In genomic region chr11:19778191-19778590, GRCm38 (mm10) we compare ENCODE assay signal across 20 mouse cellular contexts.
A peak's percentile ranks its signal among the peaks of the same experiment; 100 is the strongest.
DNase-seq lines count a peak whose midpoint lies in the region.
"Had no signal": no experiment of that assay in that cellular context is flagged by ENCODE, and none has a peak within 500 bp of the region (broad histone marks: within the 10 kb centered on the region; RNA-seq: fewer than 3 reads in every experiment).

No protein-coding gene starts in this region.

- 0 out of 2 replicates have a peak, but pooled peaks cover 4% of the 10 kb centered on the region for H3K4me1 ChIP-seq in heart, embryonic 10.5 days

- H3K27ac ChIP-seq in heart, embryonic 10.5 days = no peak overlapping the region
- H3K27ac ChIP-seq: forebrain, embryonic 13.5 days; forebrain, embryonic 15.5 days had no signal

- intact Hi-C loops in left cerebral cortex, postnatal 4 days (cut with DNase I) = no loop called here

- 68% methylated on average over 2 of the region's 2 CpGs for WGBS in heart, embryonic 10.5 days

- H3K27me3 ChIP-seq in heart, embryonic 10.5 days (ENCODE audit: insufficient read depth, poor library complexity, severe bottlenecking) = peaks cover 13% of the 10 kb centered on the region; the same call in 1 of the 2 replicates
- H3K27me3 ChIP-seq: forebrain, embryonic 13.5 days; forebrain, embryonic 15.5 days had no signal

- peak; percentile 57 to 63 for DNase-seq in cerebellum, postnatal 10 days
- no peak for DNase-seq in cerebellum, adult 9-11 months
- peak; percentile 76 for DNase-seq in heart, adult 11 months
- DNase-seq in heart, embryonic 10.5 days (ENCODE audit: low spot score) = no peak
- DNase-seq in left cerebral cortex, postnatal 4 days = peak; percentile 42
- no peak for DNase-seq in left cerebral cortex, adult 18-20 months (ENCODE audit: low spot score in 2 of 2)
- peak; percentile 49 for DNase-seq in testis, postnatal 10 days (ENCODE audit: low spot score)
- DNase-seq in testis, postnatal 14 days (ENCODE audit: low spot score) = no peak
- DNase-seq: adrenal gland, adult 8-10 months; adrenal gland, postnatal 14 days; adrenal gland, postnatal 36 days; B cell, adult 2 months; cerebellum, adult 11-12 months; cerebellum, adult 2 months; cerebellum, adult 9-10 months; cerebellum, postnatal 25 days; forebrain, postnatal 0 days had no signal

- H3K9me3 ChIP-seq in heart, embryonic 10.5 days = no peaks in the 10 kb centered on the region
- H3K9me3 ChIP-seq: forebrain, embryonic 13.5 days; forebrain, embryonic 15.5 days; G1E had no signal

- H3K4me3 ChIP-seq in heart, embryonic 10.5 days = no peak overlapping the region
- H3K4me3 ChIP-seq: forebrain, embryonic 13.5 days; forebrain, embryonic 15.5 days had no signal

- no peaks in the 10 kb centered on the region for H3K36me3 ChIP-seq in heart, embryonic 10.5 days
- H3K36me3 ChIP-seq: forebrain, embryonic 15.5 days; G1E had no signal

Comparison
In these comparisons a context has a peak if more than half of its experiments do, and no peak if none do; other contexts are left out.
1. DNase-seq: peak in cerebellum, postnatal 10 days (2 of 2), heart, adult 11 months (single experiment), left cerebral cortex, postnatal 4 days (single experiment) and testis, postnatal 10 days (single experiment); none in cerebellum, adult 9-11 months (single experiment), heart, embryonic 10.5 days (single experiment), left cerebral cortex, adult 18-20 months (0 of 2) and testis, postnatal 14 days (single experiment).